Mouse (Mus musculus): Measurements from ENCODE around the gene Spry1. TPM values are rescaled to one million over a fixed set of nuclear protein-coding genes. Genes with fewer than 3 reads are reported as not detected.

Gene Spry1
- total RNA-seq, 2 experiments from 2014 or later, result 41.9 to 48.3 TPM

DNA sequence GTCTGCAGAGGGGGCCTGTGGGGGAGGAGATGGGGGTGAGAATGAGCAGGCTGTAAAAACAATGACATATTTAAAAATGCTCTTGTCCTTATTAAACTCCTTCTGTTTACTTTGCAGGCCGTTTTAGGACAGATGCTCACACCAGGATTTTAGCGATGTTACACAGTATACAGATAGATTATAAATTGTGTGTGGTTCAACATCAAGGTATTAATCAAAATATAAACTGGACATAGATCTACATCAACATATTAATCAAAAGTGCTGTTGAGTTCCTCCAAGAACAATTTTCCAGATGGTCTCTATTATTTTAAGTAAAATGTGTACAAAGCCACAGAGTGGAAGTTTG, 27.3 kb downstream of the Spry1 start:
- intact Hi-C loops (cut with DNase I), result no loop called here
- DNase-seq, result no peak

DNA sequence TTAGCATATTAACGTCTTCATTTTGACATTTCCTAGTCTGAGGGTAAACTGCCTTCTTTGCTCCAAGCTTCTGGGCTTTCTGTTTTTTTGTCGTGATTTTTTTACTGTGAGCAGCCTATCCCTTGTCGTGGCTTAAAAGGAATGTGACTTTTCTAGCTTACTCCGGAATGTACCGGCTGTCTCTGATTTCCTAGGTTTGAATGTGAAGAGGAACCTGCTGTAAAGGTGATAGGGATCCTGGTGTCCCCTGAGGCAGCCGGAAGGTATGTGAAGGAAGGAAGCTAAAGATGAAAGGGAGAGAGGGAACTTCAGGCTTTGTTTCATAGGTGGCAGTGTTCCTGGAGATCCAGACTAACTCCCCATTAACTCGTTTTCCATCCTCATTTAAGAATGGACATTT, 28.0 kb downstream of the Spry1 start:
- intact Hi-C loops (cut with DNase I), result no loop called here
- DNase-seq, result no peak

DNA sequence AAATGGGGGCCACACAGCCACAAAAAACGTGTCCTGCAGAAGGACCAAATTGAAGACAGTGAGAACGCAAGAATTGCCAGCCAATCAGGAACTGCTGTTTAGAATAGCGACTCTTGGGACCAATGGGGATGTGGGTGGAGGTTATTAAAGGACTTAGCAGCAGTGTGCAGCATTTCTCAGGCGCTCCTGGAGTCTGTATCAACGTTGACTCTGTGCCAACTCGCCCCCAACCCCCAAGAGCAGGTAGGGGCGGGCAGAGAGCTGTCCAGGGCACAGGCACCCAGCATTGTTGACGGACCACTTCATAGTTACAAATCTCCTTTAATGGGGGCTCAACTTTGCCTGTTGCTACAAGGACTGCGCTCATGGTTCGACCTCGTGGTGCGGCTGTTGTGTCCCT, 28.9 kb downstream of the Spry1 start:
- intact Hi-C loops (cut with DNase I), result no loop called here
- no peak for DNase-seq

DNA sequence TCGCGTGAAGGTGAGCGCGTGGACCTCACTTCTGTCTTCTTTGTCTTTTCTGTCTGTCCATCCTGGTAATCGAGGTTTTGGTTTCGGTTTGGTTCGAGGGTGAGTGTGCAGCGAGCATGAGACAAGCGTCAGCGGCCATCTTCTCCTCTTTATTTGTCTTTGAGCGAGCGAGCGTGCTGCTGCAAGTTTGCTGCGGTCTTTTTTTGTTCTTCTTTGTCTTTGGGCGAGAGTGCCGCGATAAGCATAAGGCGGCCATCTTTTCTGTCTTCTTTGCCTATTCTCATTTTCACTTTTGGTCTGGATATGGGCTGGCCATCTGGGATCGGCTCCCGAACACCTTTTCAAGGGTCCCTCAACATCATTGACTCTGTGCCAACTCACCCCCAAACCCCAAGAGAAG, 29.4 kb downstream of the Spry1 start:
- DNase-seq, result no peak
- intact Hi-C loops (cut with DNase I), result no loop called here

DNA sequence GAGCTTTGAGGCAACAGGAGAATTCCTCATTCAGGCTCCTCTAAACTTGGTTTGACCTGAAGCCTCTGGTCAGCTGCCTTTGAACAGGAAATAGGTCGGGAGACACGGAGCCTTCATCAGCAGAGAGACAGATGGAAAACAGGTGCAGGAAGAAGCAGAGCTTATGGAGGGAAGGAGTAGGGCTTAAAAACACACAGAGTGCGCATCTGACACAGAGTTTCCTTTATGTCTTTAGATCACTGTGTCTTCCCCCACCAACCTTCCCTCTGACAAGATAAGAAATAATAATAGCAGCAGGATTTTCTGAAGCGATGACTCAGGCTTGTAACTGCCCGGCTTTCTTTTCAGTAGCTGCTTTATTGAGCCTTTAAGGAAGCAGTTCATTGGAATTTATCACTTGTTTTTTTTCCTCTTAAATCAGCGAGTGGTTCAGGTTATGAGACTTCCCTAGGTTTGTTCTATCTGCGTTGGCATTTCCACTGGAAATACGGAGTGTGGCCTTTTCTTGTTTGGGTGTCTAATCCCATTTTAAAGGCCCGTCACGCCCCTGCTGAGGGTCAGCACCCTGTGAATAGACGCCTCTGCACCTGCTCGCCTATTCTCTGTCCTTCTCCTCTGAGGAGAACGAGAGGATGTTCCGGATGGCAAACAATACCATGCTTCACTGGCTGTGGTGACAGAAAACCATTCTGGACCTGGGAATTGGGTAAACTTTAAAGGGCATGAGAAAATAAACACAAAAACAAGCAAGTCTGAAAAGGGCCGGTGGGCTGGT, 32.7 kb downstream of the Spry1 start:
- DNase-seq, result no peak
- intact Hi-C loops (cut with DNase I), result no loop called here

DNA sequence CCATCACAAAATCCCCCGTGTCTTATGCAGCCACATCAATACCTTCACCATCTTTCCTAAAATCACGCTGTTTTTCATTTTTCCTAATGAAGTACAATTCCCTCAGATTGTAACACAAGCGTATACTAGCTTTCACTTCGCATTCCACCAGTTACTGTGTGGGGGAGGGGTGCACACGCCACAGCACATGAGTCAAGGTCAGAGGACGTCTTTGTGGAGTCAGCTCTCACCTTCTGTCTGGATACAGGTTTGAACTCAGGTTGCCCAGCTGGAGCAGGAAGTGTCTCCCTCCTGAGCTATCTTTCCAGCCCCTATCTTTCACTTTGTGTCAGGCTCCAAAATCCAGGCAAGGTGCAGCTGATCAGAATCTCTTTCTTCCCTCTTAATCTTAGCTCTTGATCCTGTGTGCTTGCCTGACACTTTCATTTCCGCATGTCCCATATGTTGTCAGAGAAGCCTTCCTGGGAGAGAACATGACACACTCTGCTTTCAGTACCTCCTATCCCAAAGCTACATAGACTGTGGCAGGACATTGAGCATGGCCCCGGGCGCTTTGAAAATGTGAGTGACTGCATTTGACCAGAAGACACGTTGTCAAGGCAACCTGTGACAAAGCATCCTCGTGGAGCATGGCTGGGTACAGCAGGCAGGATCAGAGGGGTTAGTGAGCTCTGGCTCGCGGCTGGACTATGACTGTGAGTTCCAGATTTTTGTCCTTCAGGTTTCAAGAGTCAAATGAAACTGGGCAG, 33.9 kb downstream of the Spry1 start:
- intact Hi-C loops (cut with DNase I), result no loop called here
- DNase-seq, result no peak

DNA sequence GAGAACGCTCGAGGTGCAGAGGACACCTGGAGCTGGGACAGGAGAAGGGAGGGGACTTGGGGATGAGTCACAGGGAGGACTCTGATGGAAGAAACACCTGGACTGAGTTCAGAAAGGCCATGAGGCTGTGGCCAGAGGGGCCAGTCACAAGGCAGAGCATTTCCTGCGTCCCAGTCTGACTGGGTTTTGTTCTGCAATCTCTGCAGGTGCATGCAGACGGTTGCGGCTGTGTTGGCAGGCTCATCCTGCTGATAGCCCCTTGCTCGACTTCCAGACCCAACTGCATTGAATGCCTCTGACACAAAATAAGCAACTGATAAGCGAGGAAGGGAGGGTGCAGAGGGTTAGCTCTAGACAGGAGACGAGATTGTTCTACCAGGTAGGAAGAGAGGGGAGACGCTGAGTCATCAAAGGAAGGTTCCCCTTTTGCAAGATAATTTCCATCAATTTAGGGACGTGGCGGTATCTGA, 35.3 kb downstream of the Spry1 start:
- intact Hi-C loops (cut with DNase I), result no loop called here
- DNase-seq, result no peak

DNA sequence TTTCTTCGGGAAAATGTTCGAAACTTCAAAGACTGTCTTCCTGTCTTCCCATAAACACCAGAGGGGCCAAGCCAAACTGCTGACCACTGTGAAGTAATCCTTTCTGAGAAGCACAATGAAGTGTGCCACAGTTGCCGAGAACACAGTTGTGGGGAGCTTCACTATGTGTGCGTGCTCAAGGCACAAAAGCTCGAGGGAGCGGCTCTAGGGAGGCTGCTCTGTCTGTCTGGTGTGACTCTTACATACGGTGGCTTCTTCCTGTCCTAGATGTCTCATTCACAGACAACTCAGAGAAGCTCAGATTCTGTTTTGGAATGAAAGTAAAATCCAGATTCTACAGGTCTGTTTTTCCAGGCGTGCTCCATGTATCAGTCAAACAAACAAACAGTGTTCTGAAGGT, 36.5 kb downstream of the Spry1 start:
- intact Hi-C loops (cut with DNase I), result no loop called here

DNA sequence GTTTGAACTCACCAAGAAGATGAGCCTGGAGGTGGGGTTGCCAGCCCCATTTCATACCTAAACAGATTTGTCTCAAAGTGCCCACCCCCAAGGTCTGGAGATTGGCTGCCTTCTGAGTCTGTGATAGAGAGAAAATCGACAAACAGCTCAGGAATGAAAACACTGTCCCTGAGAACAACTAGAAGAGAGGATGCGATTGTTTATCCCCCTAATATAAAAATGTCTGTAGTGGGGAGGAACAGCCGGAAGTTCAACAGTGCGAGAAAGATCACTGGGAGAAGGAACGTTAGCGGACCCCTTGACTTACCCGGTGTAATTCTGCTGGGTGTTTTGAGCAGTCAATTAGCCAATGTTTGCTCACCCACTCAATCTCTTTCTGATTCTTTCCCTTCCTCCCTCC, 46.5 kb downstream of the Spry1 start:
- no peak for DNase-seq
- intact Hi-C loops (cut with DNase I), result no loop called here

More for the DNA sequence above, 36.5 kb downstream of the Spry1 start:
- DNase-seq, result no peak

DNA sequence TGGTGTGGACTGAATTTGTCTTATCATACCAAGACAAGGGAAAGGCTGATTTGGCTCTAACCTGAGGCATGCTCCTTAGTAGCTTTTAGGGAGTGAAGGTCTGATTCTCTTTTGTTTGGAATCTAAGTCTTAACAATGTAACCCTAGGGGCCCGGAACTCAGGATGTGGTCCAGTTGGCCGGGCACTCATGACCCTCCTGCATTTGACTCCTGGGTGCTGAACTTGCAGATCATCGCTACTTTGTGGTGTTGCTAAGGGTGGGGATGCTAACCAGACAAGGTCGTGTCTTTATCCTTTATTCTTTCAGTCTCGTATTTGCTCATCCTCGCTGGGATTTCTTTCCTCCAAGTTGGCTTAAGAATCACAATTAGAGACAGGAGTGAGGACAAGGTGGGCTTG, 47.0 kb downstream of the Spry1 start:
- intact Hi-C loops (cut with DNase I), result no loop called here

DNA sequence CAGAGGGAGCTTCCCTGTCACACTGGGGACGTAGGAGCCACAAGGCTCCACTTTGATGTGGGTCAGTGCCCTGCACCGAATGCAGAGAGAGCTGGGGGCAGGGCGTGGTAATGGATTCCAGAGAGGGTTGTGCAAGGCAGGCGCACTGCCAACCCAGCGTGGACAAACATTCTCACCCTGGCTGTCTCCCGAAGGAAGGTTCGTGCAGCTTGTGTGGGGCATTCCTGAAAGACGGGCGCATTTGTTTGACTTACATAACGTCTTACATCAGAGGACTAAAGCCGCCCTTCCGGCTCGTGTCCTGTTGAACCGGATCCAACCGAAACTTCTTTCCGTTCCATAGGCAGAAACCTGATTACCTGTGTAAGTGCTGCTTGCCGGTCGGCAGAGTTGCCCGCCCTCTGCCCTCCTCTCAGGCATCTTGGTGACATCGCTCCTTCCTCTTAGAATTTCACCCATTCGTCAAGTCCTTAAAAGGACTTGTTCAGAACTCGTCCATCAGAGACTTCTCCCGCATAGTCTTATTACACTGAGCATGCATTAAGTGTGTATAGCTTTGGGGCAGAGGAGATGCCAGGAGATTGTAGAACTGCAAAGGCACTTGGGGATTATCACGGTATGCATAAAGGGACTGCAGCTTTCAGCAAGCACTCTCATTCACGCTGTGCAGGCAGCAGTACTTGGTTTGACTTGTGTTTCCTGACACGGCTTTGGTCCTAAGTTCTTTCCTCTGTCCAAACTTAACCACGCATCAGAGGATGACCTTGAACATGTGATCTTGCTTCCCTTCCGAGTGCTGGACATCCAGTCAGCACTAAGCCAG, 47.6 kb downstream of the Spry1 start:
- DNase-seq, result peak; percentile 62 to 66
- intact Hi-C loops (cut with DNase I), result no loop called here

More for the DNA sequence above, 47.0 kb downstream of the Spry1 start:
- DNase-seq, result no peak

DNA sequence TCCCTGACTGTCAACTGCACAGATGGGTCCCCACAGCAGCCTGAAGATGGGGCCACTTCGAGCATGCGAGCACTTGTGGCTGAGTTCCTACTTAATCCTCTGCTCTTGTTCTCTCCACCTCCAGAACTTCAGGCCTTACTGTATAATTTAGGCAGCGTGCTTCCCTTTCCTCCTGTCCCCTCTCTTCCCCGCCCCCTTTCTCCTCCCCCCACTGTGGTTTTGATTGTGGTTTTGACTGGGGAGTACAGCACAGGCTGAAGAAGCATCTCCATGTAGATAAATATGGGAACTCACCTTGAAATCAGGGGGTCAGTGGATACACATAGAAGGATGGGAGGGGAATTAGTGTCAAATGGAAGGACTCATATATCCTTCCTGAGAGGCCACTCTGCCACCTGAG, 53.2 kb downstream of the Spry1 start:
- intact Hi-C loops (cut with DNase I), result no loop called here
- DNase-seq, result no peak

DNA sequence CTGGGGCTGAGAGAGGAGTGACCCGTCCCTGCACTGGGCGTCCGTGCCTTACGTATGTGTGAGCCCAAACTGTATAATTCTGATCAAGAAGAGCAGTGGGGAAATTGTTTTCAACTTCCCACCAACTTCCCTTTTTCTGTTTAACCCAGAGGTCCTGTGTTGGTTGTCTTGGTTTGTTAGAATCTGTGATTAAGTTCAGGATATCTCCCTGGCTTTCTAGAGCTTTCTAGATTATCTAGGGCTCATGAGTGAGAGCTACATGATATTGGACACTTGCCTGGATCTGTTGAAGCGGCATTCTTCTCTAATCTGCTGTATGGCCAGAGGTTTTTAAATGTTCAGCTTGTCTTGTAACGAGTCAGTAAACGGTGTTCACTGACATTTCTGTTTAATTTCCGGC, 53.8 kb downstream of the Spry1 start:
- intact Hi-C loops (cut with DNase I), result no loop called here
- DNase-seq, result peak in 1 of 2 experiments; percentile 20

Other genes starting within 250 kb of the Spry1 start
- gene Spata5, start 220.1 kb upstream of the Spry1 start, total RNA-seq (2021), result 10 to 100 TPM; 21.1 to 23.3 TPM
- 10 to 100 TPM; 18.2 to 24.2 TPM for gene Nudt6, start 219.7 kb upstream of the Spry1 start, total RNA-seq (2021)
- gene Gm5148, start 84.5 kb downstream of the Spry1 start, total RNA-seq (2021), result under 1 TPM in 1 of 2 experiments, not detected in 1; 0.38 TPM